Mouse (Mus musculus) central nervous system, embryonic 14 days (tissue): ENCODE measurements around the gene St6galnac5. TPM values are rescaled to one million over a fixed set of nuclear protein-coding genes. Genes with fewer than 3 reads are reported as not detected.

Experiments used
- polyA plus RNA-seq: library from polyadenylated mRNA; depleted of rRNA; stranded (reverse); fragments of >200 nt; gene quantifications from 2 replicates; pipeline ENCODE4 v1.2.3, GENCODE M21; 2012; rRNA removed

Gene St6galnac5
- polyA plus RNA-seq, result 16.1 and 17.6 TPM in 2 replicates

DNA sequence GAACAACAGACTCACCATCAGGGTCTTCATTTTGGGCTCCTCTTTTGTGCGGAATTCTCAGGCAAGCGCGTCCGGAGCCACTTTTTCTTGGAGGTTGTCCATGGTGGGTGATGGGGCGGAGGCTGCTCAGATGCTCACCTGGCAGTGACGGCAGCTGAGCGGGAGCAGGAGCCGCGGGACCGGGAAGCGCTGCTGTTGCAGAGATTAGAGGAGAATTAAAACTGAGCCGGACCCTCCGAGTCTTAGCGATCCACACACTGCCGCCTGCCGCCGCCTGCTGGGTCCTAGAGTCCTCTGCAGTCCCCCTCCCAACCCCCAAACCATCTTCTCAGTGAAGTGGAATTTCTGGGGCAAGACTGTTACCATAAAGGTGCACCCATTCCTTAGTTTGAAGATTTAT is at the start of gene St6galnac5:
TSS of gene St6galnac5 (minus strand) at position 259 of the 400 bp plus-strand sequence.

